Mouse (Mus musculus) stomach, postnatal 0 days (tissue): ENCODE results near the gene 1110051M20Rik. TPM values are rescaled to one million over a fixed set of nuclear protein-coding genes. Genes with fewer than 3 reads are reported as not detected.

ENCODE experiments used
- ATAC-seq: fragments of 200-750 bp; cut with Nextera tagmentation; 2 replicates; pipeline ENCODE4 v1.8.0; 2017; ENCODE audit not compliant: low FRiP score, low TSS enrichment
- DNase-seq: peaks from one replicate; pipeline ENCODE4 v3.0.0-alpha.2; 2016; ENCODE audit warnings: low spot score
- H3K27ac ChIP-seq: fragments of 300-500 bp; sonication (generic); replicated peaks from 2 replicates; pipeline ENCODE4 v1.5.1; 2014; ENCODE audit warnings: mild to moderate bottlenecking, control low read depth
- H3K27me3 ChIP-seq: fragments of 300-500 bp; sonication (generic); 2 replicates; pipeline ENCODE4 v1.6.1; 2014; ENCODE audit warnings: low read length; ENCODE audit not compliant: control insufficient read depth, insufficient read depth
- H3K36me3 ChIP-seq: fragments of 300-500 bp; sonication (generic); 2 replicates; pipeline ENCODE4 v1.6.1; 2014; ENCODE audit warnings: low read length, mixed read lengths; ENCODE audit not compliant: control insufficient read depth, insufficient read depth
- H3K4me1 ChIP-seq: fragments of 300-500 bp; sonication (generic); replicated peaks from 2 replicates; pipeline ENCODE4 v1.6.1; 2014; ENCODE audit warnings: antibody characterized with exemption; ENCODE audit not compliant: control insufficient read depth, insufficient read depth
- H3K4me2 ChIP-seq: fragments of 300-500 bp; sonication (generic); replicated peaks from 2 replicates; pipeline ENCODE4 v1.6.1; 2014; ENCODE audit warnings: low read depth, mild to moderate bottlenecking, control low read depth, moderate library complexity
- H3K4me3 ChIP-seq: fragments of 300-500 bp; sonication (generic); 2 replicates; pipeline ENCODE4 v1.5.1; 2014; ENCODE audit warnings: low read depth, low read length, control low read depth
- H3K9ac ChIP-seq: fragments of 300-500 bp; sonication (generic); 2 replicates; pipeline ENCODE4 v1.6.1; 2014; ENCODE audit warnings: mild to moderate bottlenecking, low read length, control low read depth, mixed read lengths
- H3K9me3 ChIP-seq: fragments of 300-500 bp; sonication (generic); 2 replicates; pipeline ENCODE4 v1.6.1; 2016; ENCODE audit warnings: low read length; ENCODE audit not compliant: control insufficient read depth
- CTCF ChIP-seq: IDR thresholded peaks from 2 replicates; pipeline ENCODE4 v1.5.1; 2016; ENCODE audit warnings: antibody characterized with exemption, low read depth, mild to moderate bottlenecking, moderate library complexity
- EP300 ChIP-seq: optimal IDR thresholded peaks from 2 replicates; pipeline ENCODE3; 2016; ENCODE audit warnings: antibody characterized with exemption
- WGBS: fragments of 180-500 bp; shearing (Covaris S2); extraction: QIAGEN DNeasy Blood & Tissue Kit; methylation state at CpG from one replicate; pipeline ENCODE4 v1.1.7; 2014; 5-methylcytosine and 5-hydroxymethylcytosine counted together
- polyA plus RNA-seq: library from polyadenylated mRNA; unstranded; fragments of >200 nt; fragmentation: Nextera tagmentation; extraction: Ambion mirVana; gene quantifications from 2 replicates; pipeline ENCODE4 v1.2.1, GENCODE M21; 2015

Gene 1110051M20Rik
- polyA plus RNA-seq, 1 experiment from 2014 or later: 20.3 TPM

- H3K4me1 ChIP-seq: no peaks in the 10 kb centered on the region
Observed at GRCm38 (mm10) chr2:91449662-91450061, 5.2 kb upstream of the 1110051M20Rik start.

GRCm38 (mm10) chr2:91442241-91442640, 2.3 kb downstream of the 1110051M20Rik start:
- no peaks in the 10 kb centered on the region for H3K27me3 ChIP-seq
- H3K27ac ChIP-seq: no peak overlapping the region
- no peaks in the 10 kb centered on the region for H3K36me3 ChIP-seq
- H3K4me2 ChIP-seq: no peak overlapping the region
- WGBS: 9% methylated on average over 1 of the region's 1 CpGs
- DNase-seq (no peak), ATAC-seq (no peak)
- H3K9ac ChIP-seq: no peak overlapping the region
- TF ChIP-seq EP300: no peak
- H3K4me3 ChIP-seq: no peak overlapping the region
- H3K4me1 ChIP-seq: no peaks in the 10 kb centered on the region
- no peaks in the 10 kb centered on the region for H3K9me3 ChIP-seq

More at GRCm38 (mm10) chr2:91449662-91450061, 5.2 kb upstream of the 1110051M20Rik start:
- Histone ChIP-seq H3K4me2 (no peak overlapping the region), H3K9me3 (no peaks in the 10 kb centered on the region), H3K36me3 (no peaks in the 10 kb centered on the region), H3K27ac (no peak overlapping the region), H3K27me3 (no peaks in the 10 kb centered on the region), H3K9ac (no peak overlapping the region), H3K4me3 (no peak overlapping the region)
- ATAC-seq (no peak), DNase-seq (no peak)
- TF ChIP-seq EP300: no peak
- 55% methylated on average over 1 of the region's 1 CpGs for WGBS

DNA sequence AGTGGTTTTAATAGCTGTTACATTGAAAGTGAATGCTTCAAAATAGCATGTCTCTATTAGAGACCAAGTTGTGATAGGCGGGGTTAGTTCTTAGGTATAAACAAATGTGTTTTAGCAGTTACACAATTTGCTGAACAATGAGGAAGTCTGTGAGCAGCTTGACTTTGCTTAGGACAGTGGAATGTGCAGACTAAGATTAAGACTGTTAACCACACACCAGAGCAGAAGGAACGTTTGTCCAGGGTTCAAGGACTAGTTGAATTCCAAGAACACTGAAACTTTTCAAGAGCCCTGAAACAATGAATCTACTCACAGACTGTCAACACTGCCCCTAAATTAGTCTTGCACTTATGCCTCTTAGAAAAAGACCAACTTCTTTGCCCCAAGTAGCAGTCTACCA, 2.8 kb downstream of the 1110051M20Rik start:
- Histone ChIP-seq H3K27me3 (no peaks in the 10 kb centered on the region), H3K4me1 (no peaks in the 10 kb centered on the region), H3K36me3 (no peaks in the 10 kb centered on the region), H3K9me3 (no peaks in the 10 kb centered on the region), H3K9ac (no peak overlapping the region), H3K4me3 (no peak overlapping the region), H3K4me2 (no peak overlapping the region), H3K27ac (no peak overlapping the region)
- 33% methylated on average over 2 of the region's 2 CpGs for WGBS
- DNase-seq (no peak), ATAC-seq (no peak; the same call in 1 of the 2 replicates)
- TF ChIP-seq CTCF (no peak), EP300 (no peak)

DNA sequence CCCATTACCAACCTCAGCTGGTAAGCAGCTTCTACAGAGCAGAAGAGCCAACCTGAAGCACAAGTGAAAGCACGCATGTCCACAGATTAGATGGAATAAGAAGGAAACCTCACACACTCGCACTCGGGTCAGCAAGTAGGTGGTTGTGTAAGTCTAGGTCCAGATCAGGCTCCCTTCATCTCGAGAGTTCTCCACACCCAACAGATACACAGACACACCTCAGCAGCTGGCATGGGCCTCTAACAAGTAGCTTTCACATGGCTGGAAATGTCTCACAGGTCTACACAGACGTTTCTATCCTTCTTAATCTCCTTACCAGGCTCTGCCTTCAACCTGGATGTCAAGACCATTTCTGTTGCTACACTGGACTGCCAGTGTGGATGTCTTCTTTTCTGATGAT, 3.8 kb downstream of the 1110051M20Rik start:
- Histone ChIP-seq H3K9me3 (no peaks in the 10 kb centered on the region), H3K4me1 (no peaks in the 10 kb centered on the region), H3K4me2 (no peak overlapping the region), H3K36me3 (no peaks in the 10 kb centered on the region), H3K27ac (0 out of 2 replicates have a peak overlapping the region, but pooled peaks have one; percentile 25), H3K4me3 (no peak overlapping the region), H3K9ac (no peak overlapping the region), H3K27me3 (no peaks in the 10 kb centered on the region)
- ATAC-seq: no peak
- peak; percentile 43 for DNase-seq
- no peak for TF ChIP-seq CTCF
- no peak for TF ChIP-seq EP300
- 69% methylated on average over 5 of the region's 5 CpGs for WGBS

GRCm38 (mm10) chr2:91439876-91440275, 4.6 kb downstream of the 1110051M20Rik start:
- no peak for TF ChIP-seq EP300
- DNase-seq: no peak
- H3K9ac ChIP-seq: no peak overlapping the region
- H3K4me2 ChIP-seq: no peak overlapping the region
- no peak overlapping the region for H3K4me3 ChIP-seq
- no peaks in the 10 kb centered on the region for H3K27me3 ChIP-seq
- H3K36me3 ChIP-seq: no peaks in the 10 kb centered on the region
- 30% methylated on average over 1 of the region's 1 CpGs for WGBS
- H3K27ac ChIP-seq: no peak overlapping the region
- no peaks in the 10 kb centered on the region for H3K9me3 ChIP-seq
- no peaks in the 10 kb centered on the region for H3K4me1 ChIP-seq
- ATAC-seq: no peak

DNA sequence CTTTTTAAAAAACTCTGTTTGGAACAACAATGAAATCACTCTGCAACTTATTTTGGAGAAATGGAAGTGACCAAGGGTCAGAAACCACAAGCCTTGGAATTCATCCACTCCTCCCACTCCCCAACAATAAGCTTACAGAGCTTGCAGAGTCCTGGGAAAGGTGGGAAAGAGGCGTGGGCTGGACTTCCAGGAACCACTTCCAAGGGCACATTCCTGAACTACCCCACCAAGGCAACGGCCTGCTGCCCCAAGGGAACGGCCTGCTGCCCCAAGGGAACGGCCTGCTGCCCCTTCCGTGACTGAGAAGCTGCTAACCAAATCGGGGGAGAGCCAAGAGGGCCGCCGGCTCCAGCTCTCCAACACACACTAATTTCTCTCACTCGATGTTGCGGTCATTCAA, 5.2 kb downstream of the 1110051M20Rik start:
- no peak overlapping the region for H3K27ac ChIP-seq
- 88% methylated on average over 10 of the region's 10 CpGs for WGBS

More for the DNA sequence above, 5.2 kb downstream of the 1110051M20Rik start:
- Histone ChIP-seq H3K4me1 (no peaks in the 10 kb centered on the region), H3K27me3 (no peaks in the 10 kb centered on the region), H3K9ac (no peak overlapping the region), H3K4me2 (no peak overlapping the region), H3K4me3 (no peak overlapping the region), H3K36me3 (no peaks in the 10 kb centered on the region), H3K9me3 (no peaks in the 10 kb centered on the region)
- DNase-seq: no peak
- ATAC-seq: no peak
- TF ChIP-seq EP300: no peak
- no peak for TF ChIP-seq CTCF
